In genomic region chr7:19076586-19076991, GRCm38 (mm10) we compare ENCODE assay signal across 10 mouse cellular contexts. TPM values are rescaled to one million over a fixed set of nuclear protein-coding genes. Genes with fewer than 3 reads are reported as not detected.
DNase-seq lines count a peak whose midpoint lies in the region; ATAC-seq and TF ChIP-seq lines count a peak whose summit lies in the region.
"Had no signal": no experiment of that assay in that cellular context is flagged by ENCODE, and none has a peak within 500 bp of the region (broad histone marks: within the 10 kb centered on the region; RNA-seq: fewer than 3 reads in every experiment).

No protein-coding gene starts in this region.

- peaks cover 5% of the 10 kb centered on the region for H3K4me1 ChIP-seq in cerebellum, adult 2 months (ENCODE audit: control insufficient read depth, insufficient read depth, low read length)
- H3K4me1 ChIP-seq in heart, postnatal 0 days (ENCODE audit: control insufficient read depth, insufficient read depth): peaks cover 25% of the 10 kb centered on the region
- peaks cover 10% of the 10 kb centered on the region for H3K4me1 ChIP-seq in small intestine, adult 2 months (ENCODE audit: control insufficient read depth, insufficient read depth, insufficient read length, low read length)

- H3K27ac ChIP-seq in cerebellum, adult 2 months (ENCODE audit: insufficient read depth, low read length): peak overlapping the region; percentile 4; the same call in 1 of the 2 replicates
- H3K27ac ChIP-seq in heart, postnatal 0 days (ENCODE audit: low read depth): peak overlapping the region; percentile 97
- H3K27ac ChIP-seq in small intestine, adult 2 months (ENCODE audit: insufficient read depth, low read depth, low read length): no peak overlapping the region

- H3K4me3 ChIP-seq in cerebellum, adult 2 months (replicated peaks; ENCODE audit: insufficient read depth, low read depth, low read length): peak overlapping the region; percentile 47
- peak overlapping the region; percentile 92 for H3K4me3 ChIP-seq in heart, postnatal 0 days (ENCODE audit: low read depth, low read length)
- H3K4me3 ChIP-seq in small intestine, adult 2 months (ENCODE audit: low read depth, low read length): peak overlapping the region; percentile 62

- H3K9ac ChIP-seq in heart, postnatal 0 days (replicated peaks; ENCODE audit: low read depth, low read length): peak overlapping the region; percentile 99

- peak in 1 of 2 experiments; percentile 56 for DNase-seq in cerebellum, adult 2 months
- DNase-seq in spleen, postnatal 4 days (ENCODE audit: low spot score in 2 of 2): peak; percentile 50 to 78
- no peak for DNase-seq in spleen, adult 12 weeks (ENCODE audit: low spot score)
- no peak for DNase-seq in heart, postnatal 0 days (ENCODE audit: low spot score)
- peak; percentile 58 for DNase-seq in liver
- no peak for DNase-seq in right cerebral cortex, postnatal 25 days

- no peak for TF ChIP-seq CTCF in cerebellum, adult 2 months (IDR thresholded peaks at IDR 0.05; ENCODE audit: borderline replicate concordance, insufficient read depth, low read depth, low read length)
- TF ChIP-seq CTCF in heart, postnatal 0 days (IDR thresholded peaks at IDR 0.05; ENCODE audit: low read depth): no peak
- TF ChIP-seq CTCF in small intestine, adult 2 months (IDR thresholded peaks at IDR 0.05; ENCODE audit: extremely low read depth, insufficient read length, insufficient replicate concordance, low read depth, low read length): no peak

- ATAC-seq in cerebellum, adult (ENCODE audit: insufficient number of reproducible peaks, low FRiP score, low TSS enrichment): no peak; the same call in 1 of the 2 replicates
- no peak; the same call in none of the 2 replicates for ATAC-seq in heart, postnatal 0 days (ENCODE audit: insufficient read depth, low read depth)

- H3K36me3 ChIP-seq in heart, postnatal 0 days (replicated peaks; ENCODE audit: control insufficient read depth, insufficient read depth, low read length): peaks cover 38% of the 10 kb centered on the region
- H3K36me3 ChIP-seq in small intestine, adult 2 months (ENCODE audit: control insufficient read depth, insufficient read depth, low read length): no peaks in the 10 kb centered on the region

- no peaks in the 10 kb centered on the region for H3K27me3 ChIP-seq in cerebellum, adult 2 months (ENCODE audit: control insufficient read depth, insufficient read depth, low read length)
- H3K27me3 ChIP-seq in heart, postnatal 0 days (ENCODE audit: control insufficient read depth, insufficient read depth, low read length): no peaks in the 10 kb centered on the region
- peaks cover 6% of the 10 kb centered on the region; the same call in 1 of the 2 replicates for H3K27me3 ChIP-seq in small intestine, adult 2 months (ENCODE audit: control insufficient read depth, insufficient read depth, low read length)

- WGBS in cerebellum, adult 2 months: under 1% methylated on average over 22 of the region's 22 CpGs
- WGBS in heart, postnatal 0 days: under 1% methylated on average over 22 of the region's 22 CpGs
- 5% methylated on average over 22 of the region's 22 CpGs for WGBS in small intestine, adult 2 months

- H3K9me3 ChIP-seq in heart, postnatal 0 days (replicated peaks; ENCODE audit: control insufficient read depth, low read length): no peaks in the 10 kb centered on the region

- TF ChIP-seq EP300 in heart, postnatal 0 days (IDR thresholded peaks at IDR 0.05; ENCODE audit: low read depth): no peak

- no peak for TF ChIP-seq POLR2A in cerebellum, adult 2 months (IDR thresholded peaks at IDR 0.05; ENCODE audit: borderline replicate concordance, insufficient read depth, low read length)
- no peak for TF ChIP-seq POLR2A in small intestine, adult 2 months (IDR thresholded peaks at IDR 0.05; ENCODE audit: low read depth, low read length)

- H3K4me2 ChIP-seq in heart, postnatal 0 days (ENCODE audit: low read depth, low read length): peak overlapping the region; percentile 91

RNA-seq across cellular contexts. Expression of gene Dmwd, which starts 0.6 kb away (rescaled TPM):
- 116 and 117 TPM in 2 replicates for polyA plus RNA-seq in cerebellum, adult 2 months (2012; rRNA removed)
- total RNA-seq in heart, postnatal 0 days (2014; rRNA removed; ENCODE audit: low replicate concordance): 71.6 and 76.4 TPM in 2 replicates
- polyA plus RNA-seq in heart, postnatal 0 days (2015; fragmentation: Nextera tagmentation; extraction: Ambion mirVana): 10.6 and 10.9 TPM in 2 replicates
- polyA plus RNA-seq in small intestine, adult 2 months (2012; rRNA removed): 13.9 and 16.3 TPM in 2 replicates
- total RNA-seq: CH12.LX had no signal

RNA-seq across cellular contexts. Expression of gene Dmpk, which starts 7.1 kb away (rescaled TPM):
- polyA plus RNA-seq in cerebellum, adult 2 months (2012; rRNA removed): 38.9 and 40.1 TPM in 2 replicates
- 184 and 253 TPM in 2 replicates for total RNA-seq in heart, postnatal 0 days (2014; rRNA removed; ENCODE audit: low replicate concordance)
- polyA plus RNA-seq in heart, postnatal 0 days (2015; fragmentation: Nextera tagmentation; extraction: Ambion mirVana): 97.0 and 98.5 TPM in 2 replicates
- polyA plus RNA-seq in small intestine, adult 2 months (2012; rRNA removed): 353 and 387 TPM in 2 replicates

RNA-seq across cellular contexts. Expression of gene Six5, which starts 17.8 kb away (rescaled TPM):
- 3.5 and 4.6 TPM in 2 replicates for polyA plus RNA-seq in cerebellum, adult 2 months (2012; rRNA removed)
- 19.0 and 21.0 TPM in 2 replicates for total RNA-seq in heart, postnatal 0 days (2014; rRNA removed; ENCODE audit: low replicate concordance)
- polyA plus RNA-seq in heart, postnatal 0 days (2015; fragmentation: Nextera tagmentation; extraction: Ambion mirVana): 3.8 and 4.0 TPM in 2 replicates
- 14.1 and 14.5 TPM in 2 replicates for polyA plus RNA-seq in small intestine, adult 2 months (2012; rRNA removed)

RNA-seq across cellular contexts. Expression of gene Rsph6a, which starts 22.1 kb away (rescaled TPM):
- 0.10 TPM in 1 of 2 replicates, not detected in the other for polyA plus RNA-seq in cerebellum, adult 2 months (2012; rRNA removed)
- not detected in 2 replicates for total RNA-seq in heart, postnatal 0 days (2014; rRNA removed; ENCODE audit: low replicate concordance)
- polyA plus RNA-seq in heart, postnatal 0 days (2015; fragmentation: Nextera tagmentation; extraction: Ambion mirVana): not detected in 2 replicates
- polyA plus RNA-seq in small intestine, adult 2 months (2012; rRNA removed): not detected in 2 replicates

RNA-seq across cellular contexts. Expression of gene Gm4969, which starts 41.6 kb away (rescaled TPM):
- 0.80 and 0.90 TPM in 2 replicates for polyA plus RNA-seq in cerebellum, adult 2 months (2012; rRNA removed)
- 0.19 and 0.69 TPM in 2 replicates for total RNA-seq in heart, postnatal 0 days (2014; rRNA removed; ENCODE audit: low replicate concordance)
- 0.21 and 0.38 TPM in 2 replicates for polyA plus RNA-seq in heart, postnatal 0 days (2015; fragmentation: Nextera tagmentation; extraction: Ambion mirVana)
- not detected in 2 replicates for polyA plus RNA-seq in small intestine, adult 2 months (2012; rRNA removed)
- total RNA-seq: CH12.LX had no signal
- polyA plus RNA-seq: large intestine, adult 2 months had no signal

Comparison
In these comparisons a context has a peak if more than half of its experiments do, and no peak if none do; other contexts are left out.
1. DNase-seq: peak in spleen, postnatal 4 days (2 of 2) and liver (single experiment); none in spleen, adult 12 weeks (single experiment), heart, postnatal 0 days (single experiment) and right cerebral cortex, postnatal 25 days (single experiment).
2. Peak in every context shown above with its lines, with median percentiles within 50 percentile points of each other: H3K4me3 ChIP-seq.